Mouse (Mus musculus) MEL (cell line): ENCODE results near the gene Fbxl15. TPM values are rescaled to one million over a fixed set of nuclear protein-coding genes. Genes with fewer than 3 reads are reported as not detected.

Experiments used
- DNase-seq: peaks from one replicate; pipeline ENCODE4 v3.0.0; 2011; ENCODE audit warnings: low read depth, low spot score
- H3K27ac ChIP-seq: 2 replicates; pipeline ENCODE4 v1.5.1; 2012; ENCODE audit warnings: low read depth, mild to moderate bottlenecking, control low read depth, low read length, moderate library complexity; ENCODE audit not compliant: control insufficient read depth
- H3K27me3 ChIP-seq, 2 experiments: fragments of 150-350 bp in 1 of 2; sonication (generic) in 1 of 2; 2 replicates each; pipeline ENCODE4 v1.6.1; 2012; ENCODE audit warnings: low read length in 2 of 2, mild to moderate bottlenecking in 2 of 2, improper control_type of control experiment in 1 of 2, moderate library complexity in 1 of 2; ENCODE audit not compliant: insufficient read depth in 2 of 2, control insufficient read depth in 1 of 2
- H3K36me3 ChIP-seq, 2 experiments: 2 replicates each; pipeline ENCODE4 v1.6.1; 2012 to 2014; ENCODE audit warnings: low read length in 2 of 2, improper control_type of control experiment in 1 of 2, inconsistent platforms in 1 of 2, mild to moderate bottlenecking in 1 of 2; ENCODE audit not compliant: insufficient read depth in 2 of 2, control insufficient read depth in 1 of 2
- H3K4me1 ChIP-seq, 2 experiments: fragments of 150-350 bp in 1 of 2; sonication (generic) in 1 of 2; 2 replicates each; pipeline ENCODE4 v1.6.1; 2012; ENCODE audit warnings: low read length in 2 of 2, improper control_type of control experiment in 1 of 2, mild to moderate bottlenecking in 1 of 2; ENCODE audit not compliant: insufficient read depth in 2 of 2, control insufficient read depth in 1 of 2
- H3K4me3 ChIP-seq, 2 experiments: fragments of 150-350 bp in 1 of 2; sonication (generic) in 1 of 2; 2 replicates each; pipeline ENCODE4 v1.5.1; 2012; ENCODE audit warnings: low read depth in 2 of 2, low read length in 2 of 2, mild to moderate bottlenecking in 2 of 2, moderate library complexity in 2 of 2, control low read depth in 1 of 2, improper control_type of control experiment in 1 of 2; ENCODE audit not compliant: control insufficient read depth in 1 of 2, insufficient read depth in 1 of 2
- H3K79me2 ChIP-seq: 2 replicates; pipeline ENCODE4 v1.6.1; 2012; ENCODE audit warnings: mild to moderate bottlenecking, low read length, moderate library complexity; ENCODE audit not compliant: control insufficient read depth, poor library complexity, insufficient read depth
- H3K9ac ChIP-seq: 2 replicates; pipeline ENCODE4 v1.6.1; 2012; ENCODE audit warnings: low read depth, mild to moderate bottlenecking, control low read depth, low read length, moderate library complexity; ENCODE audit not compliant: control insufficient read depth, poor library complexity, severe bottlenecking
- H3K9me3 ChIP-seq: fragments of 150-350 bp; sonication (generic); replicated peaks from 2 replicates; pipeline ENCODE4 v1.6.1; 2012; ENCODE audit warnings: mild to moderate bottlenecking, low read length, improper control_type of control experiment, moderate library complexity; ENCODE audit not compliant: insufficient read depth
- BHLHE40 ChIP-seq: IDR thresholded peaks from 2 replicates; pipeline ENCODE4 v1.6.1; 2012; ENCODE audit warnings: low read depth, mild to moderate bottlenecking, inconsistent platforms, low read length, improper control_type of control experiment, borderline replicate concordance
- ELF1 ChIP-seq: IDR thresholded peaks from 2 replicates; pipeline ENCODE4 v1.6.1; 2014; ENCODE audit warnings: low read depth, mild to moderate bottlenecking, inconsistent platforms, low read length, improper control_type of control experiment, moderate library complexity
- EP300 ChIP-seq, 2 experiments: IDR thresholded peaks; 2 replicates each; pipeline ENCODE4 v1.6.1; 2011; ENCODE audit warnings: improper control_type of control experiment in 2 of 2, low read length in 2 of 2, low read depth in 1 of 2, mild to moderate bottlenecking in 1 of 2
- ETS1 ChIP-seq: IDR thresholded peaks from 2 replicates; pipeline ENCODE4 v1.6.1; 2012; ENCODE audit warnings: low read depth, mild to moderate bottlenecking, inconsistent platforms, low read length, improper control_type of control experiment, moderate library complexity
- GATA1 ChIP-seq: IDR thresholded peaks from 2 replicates; pipeline ENCODE4 v1.6.1; 2011; ENCODE audit warnings: low read depth, low read length, improper control_type of control experiment
- HCFC1 ChIP-seq: IDR thresholded peaks from 2 replicates; pipeline ENCODE4 v1.6.1; 2012; ENCODE audit warnings: low read depth, mild to moderate bottlenecking, inconsistent platforms, low read length, improper control_type of control experiment, moderate library complexity
- KAT2A ChIP-seq: conservative IDR thresholded peaks from 2 replicates; pipeline ENCODE4 v1.6.1; 2012; ENCODE audit warnings: low read depth, low read length, improper control_type of control experiment, inconsistent platforms
- MAX ChIP-seq: IDR thresholded peaks from 2 replicates; pipeline ENCODE4 v1.6.1; 2011; ENCODE audit warnings: low read length, improper control_type of control experiment
- MAZ ChIP-seq: IDR thresholded peaks from 2 replicates; pipeline ENCODE4 v1.6.1; 2012; ENCODE audit warnings: low read depth, mild to moderate bottlenecking, inconsistent platforms, low read length, improper control_type of control experiment
- MYB ChIP-seq: IDR thresholded peaks from 2 replicates; pipeline ENCODE4 v1.6.1; 2011; ENCODE audit warnings: mild to moderate bottlenecking, low read depth, low read length, improper control_type of control experiment
- MYC ChIP-seq: IDR thresholded peaks from 2 replicates; pipeline ENCODE4 v1.6.1; 2011; ENCODE audit warnings: low read depth, mild to moderate bottlenecking, low read length, improper control_type of control experiment, moderate library complexity
- POLR2A ChIP-seq, 2 experiments: IDR thresholded peaks; 2 replicates each; pipeline ENCODE4 v1.6.1; 2011 to 2012; ENCODE audit warnings: low read length in 2 of 2, mild to moderate bottlenecking in 2 of 2, control low read depth in 1 of 2, improper control_type of control experiment in 1 of 2, low read depth in 1 of 2, moderate library complexity in 1 of 2; ENCODE audit not compliant: control insufficient read depth in 1 of 2, insufficient read depth in 1 of 2, poor library complexity in 1 of 2
- POLR2AphosphoS2 ChIP-seq: IDR thresholded peaks from 2 replicates; pipeline ENCODE4 v1.6.1; 2011; ENCODE audit warnings: low read length, improper control_type of control experiment
- POLR2AphosphoS5 ChIP-seq: IDR thresholded peaks from 2 replicates; pipeline ENCODE4 v1.6.1; 2012; ENCODE audit warnings: low read depth, borderline replicate concordance, mild to moderate bottlenecking, inconsistent platforms, low read length, moderate library complexity, mixed read lengths
- RAD21 ChIP-seq: IDR thresholded peaks from 2 replicates; pipeline ENCODE4 v1.6.1; 2011; ENCODE audit warnings: mild to moderate bottlenecking, low read depth, low read length, improper control_type of control experiment
- RCOR1 ChIP-seq: IDR thresholded peaks from 2 replicates; pipeline ENCODE4 v1.6.1; 2012; ENCODE audit warnings: low read depth, mild to moderate bottlenecking, inconsistent platforms, low read length, improper control_type of control experiment
- SMC3 ChIP-seq: IDR thresholded peaks from 2 replicates; pipeline ENCODE4 v1.6.1; 2011; ENCODE audit warnings: low read depth, low read length, improper control_type of control experiment
- TAL1 ChIP-seq: IDR thresholded peaks from 2 replicates; pipeline ENCODE4 v1.6.1; 2012; ENCODE audit warnings: mild to moderate bottlenecking, inconsistent platforms, low read length, moderate library complexity, mixed read lengths
- UBTF ChIP-seq: IDR thresholded peaks from 2 replicates; pipeline ENCODE4 v1.6.1; 2012; ENCODE audit warnings: low read depth, mild to moderate bottlenecking, inconsistent platforms, low read length, improper control_type of control experiment, moderate library complexity, borderline replicate concordance; ENCODE audit not compliant: insufficient read depth
- USF1 ChIP-seq: IDR thresholded peaks from 2 replicates; pipeline ENCODE4 v1.6.1; 2014; ENCODE audit warnings: low read depth, mild to moderate bottlenecking, inconsistent platforms, low read length, improper control_type of control experiment, moderate library complexity
- USF2 ChIP-seq, 2 experiments: IDR thresholded peaks; 2 replicates each; pipeline ENCODE4 v1.6.1; 2011 to 2012; ENCODE audit warnings: improper control_type of control experiment in 2 of 2, low read length in 2 of 2, borderline replicate concordance in 1 of 2, inconsistent platforms in 1 of 2, low read depth in 1 of 2, mild to moderate bottlenecking in 1 of 2; ENCODE audit not compliant: insufficient read depth in 1 of 2
- ZC3H11A ChIP-seq: IDR thresholded peaks from 2 replicates; pipeline ENCODE4 v1.6.1; 2012; ENCODE audit warnings: low read depth, mild to moderate bottlenecking, inconsistent platforms, low read length, improper control_type of control experiment
- ZMIZ1 ChIP-seq: IDR thresholded peaks from 2 replicates; pipeline ENCODE4 v1.6.1; 2012; ENCODE audit warnings: low read depth, mild to moderate bottlenecking, inconsistent platforms, low read length, improper control_type of control experiment, moderate library complexity
- polyA plus RNA-seq, 2 experiments: library from polyadenylated mRNA; stranded (reverse) in 1 of 2; unstranded in 1 of 2; fragments of >175 nt in 1 of 2; fragments of >200 nt in 1 of 2; gene quantifications; 2 replicates each; pipeline versions ENCODE4 v1.2.1 to v1.2.4; 2012; ENCODE audit warnings: low replicate concordance in 2 of 2, low read depth in 1 of 2; ENCODE audit not compliant: insufficient read length in 2 of 2, insufficient read depth in 1 of 2, missing spikeins in 1 of 2
- total RNA-seq: library from RNA; depleted of rRNA; stranded (reverse); fragments of 300-350 nt; gene quantifications from 2 replicates; pipeline ENCODE4 v1.2.3, GENCODE M21; 2012

Gene Fbxl15
- total and polyA plus RNA-seq, 3 experiments: 12.7 to 13.2 TPM; not detected in 1

DNA sequence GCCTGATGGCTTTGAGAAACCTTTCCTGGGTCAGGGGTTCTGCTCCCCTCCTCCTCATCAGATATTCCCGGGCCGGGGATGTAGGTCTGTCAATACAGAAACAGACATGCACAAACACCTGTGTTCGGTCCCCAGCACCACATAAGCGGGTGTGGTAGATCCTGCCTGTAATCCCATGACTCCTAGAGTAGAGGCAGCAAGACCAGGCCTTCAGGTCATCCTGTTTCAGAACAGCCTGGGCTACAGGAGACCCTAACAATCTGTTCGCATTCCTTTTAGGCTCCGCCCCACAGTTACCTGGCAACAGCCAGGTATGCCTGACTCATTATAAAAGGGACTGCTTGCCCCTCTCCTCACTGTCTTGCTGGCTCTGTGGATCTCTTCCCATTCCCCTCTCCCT lies 21.6 kb downstream of the Fbxl15 start:
- H3K79me2 ChIP-seq: peaks cover 8% of the 10 kb centered on the region
- no peak for DNase-seq
- no peaks in the 10 kb centered on the region for H3K27me3 ChIP-seq
- TF ChIP-seq MAX (0 out of 2 replicates have a peak, but pooled peaks have one; percentile 19), ETS1 (no peak), TAL1 (no peak)
- no peak overlapping the region for H3K27ac ChIP-seq
- H3K9me3 ChIP-seq: no peaks in the 10 kb centered on the region
- peaks cover 16 to 39% of the 10 kb centered on the region in 2 experiments for H3K4me1 ChIP-seq
- H3K9ac ChIP-seq: peak overlapping the region; percentile 84
- peaks cover 0 to 37% of the 10 kb centered on the region in 2 experiments; a peak in 2 of 4 replicates for H3K36me3 ChIP-seq
- peak overlapping the region; percentile 66 to 84 for H3K4me3 ChIP-seq

DNA sequence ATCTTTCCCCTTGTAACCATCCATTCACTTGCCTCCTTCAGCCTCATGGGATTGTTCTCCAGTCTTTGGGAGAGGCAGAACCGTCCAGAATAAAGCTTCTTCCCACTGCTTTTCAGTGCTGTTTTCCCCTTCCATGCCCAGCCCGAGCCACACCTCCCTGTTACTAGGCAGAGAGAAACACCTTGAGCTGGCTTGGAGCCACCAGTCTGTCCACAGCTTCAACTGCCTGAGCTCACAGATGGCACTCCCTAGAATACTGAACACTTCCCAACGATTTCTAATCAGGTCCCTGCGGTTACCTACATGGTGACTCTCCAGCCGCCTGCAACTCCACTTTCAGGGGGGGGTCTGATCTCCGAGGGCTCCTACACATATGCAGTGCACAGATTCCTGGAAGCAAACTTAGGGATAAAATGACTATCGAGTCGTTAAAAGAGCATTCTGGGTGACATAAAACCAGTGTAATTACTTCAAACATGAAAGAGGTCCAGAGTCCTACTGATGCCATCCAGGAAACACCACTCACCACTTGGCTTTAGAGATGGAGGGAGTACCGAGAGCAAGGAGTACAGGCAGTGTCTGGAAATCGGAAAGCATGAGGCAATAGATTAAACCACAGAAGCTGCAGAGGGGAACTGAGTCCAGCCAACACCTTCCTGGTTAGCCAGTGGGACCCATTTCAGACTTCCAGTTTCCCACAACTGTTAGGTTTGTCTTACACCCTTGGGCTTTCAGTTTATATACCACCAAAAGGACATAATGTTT lies 22.4 kb downstream of the Fbxl15 start, which contains the start of gene 2310034G01Rik:
Gene 2310034G01Rik (minus strand): TSS at position 135 of the 765 bp plus-strand sequence.
- Histone ChIP-seq H3K9me3 (no peaks in the 10 kb centered on the region), H3K27ac (peak within 1 kb of the TSS; percentile 78), H3K36me3 (peaks cover 0 to 32% of the 10 kb centered on the region in 2 experiments; a peak in 2 of 4 replicates), H3K27me3 (no peaks in the 10 kb centered on the region), H3K4me1 (peaks cover 16 to 32% of the 10 kb centered on the region in 2 experiments), H3K9ac (peak within 1 kb of the TSS; percentile 84), H3K4me3 (peak within 1 kb of the TSS; percentile 66 to 84), H3K79me2 (peaks cover 8% of the 10 kb centered on the region)
- no peak for DNase-seq
- TF ChIP-seq RCOR1 (no peak), POLR2AphosphoS2 (peak; percentile 22; the same call in 1 of the 2 replicates)
- TF ChIP-seq, all 39 proteins: peak for 1

DNA sequence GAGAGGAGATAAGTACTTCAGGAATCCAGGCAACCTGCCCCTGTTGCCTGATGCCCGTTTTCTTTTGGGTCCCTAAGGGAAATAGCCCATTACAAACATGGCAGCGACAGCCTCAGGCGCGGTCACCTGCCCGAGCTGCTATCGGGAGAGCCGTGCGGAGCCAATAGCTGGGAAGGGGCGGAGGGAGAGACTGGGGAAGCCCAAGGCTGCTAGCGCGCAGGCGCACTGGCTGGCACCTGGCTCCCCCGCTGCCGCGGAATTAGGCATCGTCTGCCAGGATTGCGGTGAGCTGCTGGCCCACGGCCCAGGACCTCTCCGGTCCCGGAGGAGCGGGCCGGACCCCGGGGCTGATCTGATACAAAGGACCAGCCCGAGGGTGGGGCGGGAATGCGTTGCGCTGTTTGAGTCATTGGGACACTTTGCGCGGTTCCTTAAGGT lies 28.7 kb downstream of the Fbxl15 start:
- Histone ChIP-seq H3K79me2 (no peaks in the 10 kb centered on the region), H3K4me3 (peak overlapping the region; percentile 45 to 78), H3K36me3 (peaks cover 0 to 18% of the 10 kb centered on the region in 2 experiments; a peak in 2 of 4 replicates), H3K27ac (peak overlapping the region; percentile 25), H3K4me1 (peaks cover 10 to 23% of the 10 kb centered on the region in 2 experiments), H3K9ac (peak overlapping the region; percentile 65), H3K9me3 (no peaks in the 10 kb centered on the region), H3K27me3 (no peaks in the 10 kb centered on the region)
- DNase-seq: peak; percentile 97
- TF ChIP-seq ELF1 (peak; percentile 72; the same call in 1 of the 2 replicates), MYC (0 out of 2 replicates have a peak, but pooled peaks have one; percentile 17), ZC3H11A (no peak), USF2 (IDR thresholded peaks at IDR 0.05; ENCODE audit: borderline replicate concordance in 1 of 2, insufficient read depth in 1 of 2, low read depth in 1 of 2, low read length in 2 of 2) (peak in 1 of 2 experiments; percentile 75; a peak in 3 of 4 replicates), MYB (no peak), HCFC1 (peak; percentile 99), POLR2A (IDR thresholded peaks at IDR 0.05; ENCODE audit: control insufficient read depth in 1 of 2, insufficient read depth in 1 of 2, low read depth in 1 of 2, low read length in 2 of 2, poor library complexity in 1 of 2) (peak in 1 of 2 experiments; percentile 70; a peak in 2 of 4 replicates), SMC3 (no peak), MAX (no peak; the same call in 1 of the 2 replicates), RAD21 (no peak), EP300 (IDR thresholded peaks at IDR 0.05; ENCODE audit: low read depth in 1 of 2, low read length in 2 of 2) (peak; percentile 2 to 47; a peak in 2 of 4 replicates), POLR2AphosphoS5 (no peak), UBTF (no peak), ETS1 (peak; percentile 47), MAZ (peak; percentile 43; the same call in 1 of the 2 replicates), USF1 (peak; percentile 97), BHLHE40 (peak; percentile 80), KAT2A (no peak; the same call in 1 of the 2 replicates), GATA1 (peak; percentile 84), ZMIZ1 (no peak)
